Mouse (Mus musculus): ENCODE data around the gene Clcn2. TPM values are rescaled to one million over a fixed set of nuclear protein-coding genes. Genes with fewer than 3 reads are reported as not detected.

Gene Clcn2
- polyA plus RNA-seq, 1 experiment, result 4.4 TPM

DNA sequence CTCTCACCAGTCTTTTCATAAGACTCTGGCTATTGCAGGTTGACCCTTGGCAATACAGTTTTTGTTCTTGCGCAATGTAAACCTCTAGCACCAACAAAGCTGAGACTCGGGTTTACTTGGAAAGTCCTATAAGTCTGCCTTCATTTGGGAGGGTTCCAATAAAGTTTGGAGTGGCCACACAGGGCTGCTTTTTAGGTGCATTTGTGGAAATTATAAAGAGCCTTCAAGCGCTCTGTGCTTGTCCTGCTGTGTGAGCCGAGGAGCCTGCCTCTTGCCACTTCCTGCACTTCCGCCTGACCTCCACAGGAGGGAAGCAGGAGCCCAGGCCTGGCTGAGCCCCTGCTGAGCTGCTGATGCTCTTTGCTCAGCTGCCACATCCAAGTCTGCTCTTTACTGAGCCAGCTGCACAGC is 6.8 kb upstream of the Clcn2 start:
- peaks cover 3% of the 10 kb centered on the region for H3K79me2 ChIP-seq (ENCODE audit: control insufficient read depth, insufficient read depth)
- no peak overlapping the region for H3ac ChIP-seq (ENCODE audit: control insufficient read depth, insufficient read length)
- H3K36me3 ChIP-seq (ENCODE audit: control insufficient read depth, insufficient read depth), result peaks cover 16% of the 10 kb centered on the region
- H3K27me3 ChIP-seq (ENCODE audit: control insufficient read depth, insufficient read depth, insufficient read length), result no peaks in the 10 kb centered on the region
- no peak overlapping the region for H3K4me2 ChIP-seq (ENCODE audit: low read depth)
- H3K4me3 ChIP-seq, result no peak overlapping the region
- TF ChIP-seq MYOD1 (IDR thresholded peaks at IDR 0.05; ENCODE audit: control insufficient read depth in 1 of 3, insufficient read length in 2 of 3, low read depth in 2 of 3) (peak in 1 of 3 experiments; percentile 32), TCF12 (IDR thresholded peaks at IDR 0.05; ENCODE audit: insufficient read depth, poor library complexity, severe bottlenecking) (no peak), POLR2AphosphoS2 (IDR thresholded peaks at IDR 0.05; ENCODE audit: insufficient read length, low read depth) (peak; percentile 65), CEBPB (IDR thresholded peaks at IDR 0.05; ENCODE audit: insufficient read depth, poor library complexity, severe bottlenecking) (peak; percentile 71; the same call in 1 of the 2 replicates), E2F4 (IDR thresholded peaks at IDR 0.05; ENCODE audit: insufficient read depth) (no peak), MYOG (IDR thresholded peaks at IDR 0.05; ENCODE audit: control insufficient read depth in 1 of 3, insufficient read depth in 1 of 3, insufficient read length in 2 of 3, low read depth in 2 of 3) (peak in 1 of 3 experiments; percentile 32), REST (IDR thresholded peaks at IDR 0.05; ENCODE audit: insufficient read depth, insufficient read length) (no peak)

DNA sequence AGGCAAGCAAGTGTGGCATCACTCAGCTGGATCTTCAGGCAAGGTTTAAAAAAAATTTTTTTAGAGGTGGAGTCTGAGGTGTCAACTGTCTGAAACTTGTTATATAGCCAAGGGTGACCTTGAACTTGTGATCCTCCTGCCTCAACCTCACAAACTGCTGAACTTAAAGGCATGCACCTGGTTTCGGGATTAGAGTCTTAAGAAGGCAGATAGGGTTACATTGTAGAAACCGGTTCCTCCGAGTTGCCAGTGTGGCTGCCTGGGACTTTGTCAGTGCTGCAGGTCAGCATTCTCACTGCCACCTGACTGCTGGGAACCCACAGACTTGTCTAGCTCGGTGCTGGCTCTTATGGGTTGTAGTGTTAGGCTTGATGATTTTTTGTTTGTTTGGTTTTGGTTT is 5.7 kb upstream of the Clcn2 start:
- no peak overlapping the region for H3K4me3 ChIP-seq
- H3K79me2 ChIP-seq (ENCODE audit: control insufficient read depth, insufficient read depth), result peaks cover 3% of the 10 kb centered on the region
- H3ac ChIP-seq (ENCODE audit: control insufficient read depth, insufficient read length), result no peak overlapping the region
- H3K27me3 ChIP-seq (ENCODE audit: control insufficient read depth, insufficient read depth, insufficient read length), result no peaks in the 10 kb centered on the region
- TF ChIP-seq SRF (IDR thresholded peaks at IDR 0.05; ENCODE audit: control insufficient read depth, insufficient read length, low read depth), result no peak
- no peak for TF ChIP-seq USF1 (IDR thresholded peaks at IDR 0.05; ENCODE audit: low read depth)
- TF ChIP-seq POLR2A (IDR thresholded peaks at IDR 0.05; ENCODE audit: insufficient read length, low read depth), result no peak
- TF ChIP-seq POLR2AphosphoS2 (IDR thresholded peaks at IDR 0.05; ENCODE audit: insufficient read length, low read depth), result no peak
- TF ChIP-seq REST (IDR thresholded peaks at IDR 0.05; ENCODE audit: insufficient read depth, insufficient read length), result no peak
- no peak for TF ChIP-seq CEBPB (IDR thresholded peaks at IDR 0.05; ENCODE audit: insufficient read depth, poor library complexity, severe bottlenecking)
- TF ChIP-seq E2F4 (IDR thresholded peaks at IDR 0.05; ENCODE audit: insufficient read depth), result no peak
- TF ChIP-seq MAX (IDR thresholded peaks at IDR 0.05; ENCODE audit: low read depth), result no peak
- no peak for TF ChIP-seq TCF3 (IDR thresholded peaks at IDR 0.05; ENCODE audit: insufficient read length, low read depth)
- no peak for TF ChIP-seq MYOD1 (IDR thresholded peaks at IDR 0.05; ENCODE audit: control insufficient read depth in 1 of 3, insufficient read length in 2 of 3, low read depth in 2 of 3)
- TF ChIP-seq TCF12 (IDR thresholded peaks at IDR 0.05; ENCODE audit: insufficient read depth, poor library complexity, severe bottlenecking), result no peak
- TF ChIP-seq MYOG (IDR thresholded peaks at IDR 0.05; ENCODE audit: control insufficient read depth in 1 of 3, insufficient read depth in 1 of 3, insufficient read length in 2 of 3, low read depth in 2 of 3), result no peak
- no peak overlapping the region for H3K4me2 ChIP-seq (ENCODE audit: low read depth)
- peaks cover 17% of the 10 kb centered on the region for H3K36me3 ChIP-seq (ENCODE audit: control insufficient read depth, insufficient read depth)

- H3K4me3 ChIP-seq, result no peak overlapping the region
- no peak overlapping the region for H3K4me2 ChIP-seq (ENCODE audit: low read depth)
- TF ChIP-seq POLR2A (IDR thresholded peaks at IDR 0.05; ENCODE audit: insufficient read length, low read depth), result no peak
- TF ChIP-seq MYOG (IDR thresholded peaks at IDR 0.05; ENCODE audit: control insufficient read depth in 1 of 3, insufficient read depth in 1 of 3, insufficient read length in 2 of 3, low read depth in 2 of 3), result no peak
- TF ChIP-seq E2F4 (IDR thresholded peaks at IDR 0.05; ENCODE audit: insufficient read depth), result no peak
- TF ChIP-seq POLR2AphosphoS2 (IDR thresholded peaks at IDR 0.05; ENCODE audit: insufficient read length, low read depth), result no peak
- TF ChIP-seq REST (IDR thresholded peaks at IDR 0.05; ENCODE audit: insufficient read depth, insufficient read length), result no peak
- TF ChIP-seq TCF12 (IDR thresholded peaks at IDR 0.05; ENCODE audit: insufficient read depth, poor library complexity, severe bottlenecking), result no peak
- no peak for TF ChIP-seq SRF (IDR thresholded peaks at IDR 0.05; ENCODE audit: control insufficient read depth, insufficient read length, low read depth)
- no peak for TF ChIP-seq CEBPB (IDR thresholded peaks at IDR 0.05; ENCODE audit: insufficient read depth, poor library complexity, severe bottlenecking)
- no peak for TF ChIP-seq MYOD1 (IDR thresholded peaks at IDR 0.05; ENCODE audit: control insufficient read depth in 1 of 3, insufficient read length in 2 of 3, low read depth in 2 of 3)
- no peak for TF ChIP-seq USF1 (IDR thresholded peaks at IDR 0.05; ENCODE audit: low read depth)
- no peak for TF ChIP-seq MAX (IDR thresholded peaks at IDR 0.05; ENCODE audit: low read depth)
- TF ChIP-seq TCF3 (IDR thresholded peaks at IDR 0.05; ENCODE audit: insufficient read length, low read depth), result no peak
- peaks cover 3% of the 10 kb centered on the region for H3K79me2 ChIP-seq (ENCODE audit: control insufficient read depth, insufficient read depth)
- H3K27me3 ChIP-seq (ENCODE audit: control insufficient read depth, insufficient read depth, insufficient read length), result no peaks in the 10 kb centered on the region
- no peak overlapping the region for H3ac ChIP-seq (ENCODE audit: control insufficient read depth, insufficient read length)
- peaks cover 17% of the 10 kb centered on the region for H3K36me3 ChIP-seq (ENCODE audit: control insufficient read depth, insufficient read depth)
Measured at GRCm38 (mm10) chr16:20722736-20723135, 5.2 kb upstream of the Clcn2 start.

GRCm38 (mm10) chr16:20721808-20722207 is 4.3 kb upstream of the Clcn2 start:
- H3K79me2 ChIP-seq (ENCODE audit: control insufficient read depth, insufficient read depth), result peaks cover 3% of the 10 kb centered on the region
- TF ChIP-seq MAX (IDR thresholded peaks at IDR 0.05; ENCODE audit: low read depth), result no peak
- H3ac ChIP-seq (ENCODE audit: control insufficient read depth, insufficient read length), result no peak overlapping the region
- no peak overlapping the region for H3K4me3 ChIP-seq
- peaks cover 17% of the 10 kb centered on the region for H3K36me3 ChIP-seq (ENCODE audit: control insufficient read depth, insufficient read depth)
- H3K4me2 ChIP-seq (ENCODE audit: low read depth), result no peak overlapping the region
- no peaks in the 10 kb centered on the region for H3K27me3 ChIP-seq (ENCODE audit: control insufficient read depth, insufficient read depth, insufficient read length)

DNA sequence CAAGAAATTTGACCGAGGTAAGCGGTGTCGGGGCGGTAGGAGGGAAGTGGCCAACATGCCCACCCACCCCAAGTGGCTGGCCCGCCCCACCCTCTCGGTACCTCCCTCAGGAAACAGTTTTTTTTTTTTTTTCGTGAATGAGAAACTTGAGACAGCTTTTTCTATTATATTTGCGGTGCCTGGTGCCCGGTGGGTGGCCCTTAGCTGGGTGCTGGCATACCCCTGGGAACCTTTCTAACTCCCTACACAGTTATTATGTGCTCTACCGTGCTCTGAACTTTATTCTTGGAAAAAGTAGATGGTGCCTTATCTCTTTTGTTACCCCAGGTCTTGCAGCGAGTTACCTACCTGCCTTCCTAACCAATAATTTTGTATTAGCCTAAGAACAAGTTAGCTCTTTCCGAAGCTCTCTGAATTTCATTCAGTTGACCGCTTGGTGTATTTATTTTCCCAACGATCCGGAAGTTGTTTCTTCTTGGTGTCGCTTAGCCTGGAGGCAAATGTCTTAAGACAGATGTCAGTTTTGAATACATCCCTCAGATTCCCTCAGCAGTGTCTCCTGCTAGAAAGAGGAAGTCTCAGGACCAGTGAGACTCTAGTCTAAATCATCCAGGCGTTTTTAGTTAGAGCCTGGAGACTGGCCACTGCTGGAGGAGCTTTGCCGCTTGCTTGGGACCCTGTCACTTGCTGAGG is 578 bp upstream of the Clcn2 start:
- peaks cover 3% of the 10 kb centered on the region for H3K79me2 ChIP-seq (ENCODE audit: control insufficient read depth, insufficient read depth)
- H3ac ChIP-seq (ENCODE audit: control insufficient read depth, insufficient read length), result peak overlapping the region; percentile 3
- TF ChIP-seq SRF (IDR thresholded peaks at IDR 0.05; ENCODE audit: control insufficient read depth, insufficient read length, low read depth), result no peak
- TF ChIP-seq TCF3 (IDR thresholded peaks at IDR 0.05; ENCODE audit: insufficient read length, low read depth), result no peak
- TF ChIP-seq MYOD1 (IDR thresholded peaks at IDR 0.05; ENCODE audit: control insufficient read depth in 1 of 3, insufficient read length in 2 of 3, low read depth in 2 of 3), result no peak
- TF ChIP-seq POLR2A (IDR thresholded peaks at IDR 0.05; ENCODE audit: insufficient read length, low read depth), result no peak
- no peak for TF ChIP-seq USF1 (IDR thresholded peaks at IDR 0.05; ENCODE audit: low read depth)
- no peak for TF ChIP-seq REST (IDR thresholded peaks at IDR 0.05; ENCODE audit: insufficient read depth, insufficient read length)
- no peak for TF ChIP-seq MYOG (IDR thresholded peaks at IDR 0.05; ENCODE audit: control insufficient read depth in 1 of 3, insufficient read depth in 1 of 3, insufficient read length in 2 of 3, low read depth in 2 of 3)
- no peak for TF ChIP-seq POLR2AphosphoS2 (IDR thresholded peaks at IDR 0.05; ENCODE audit: insufficient read length, low read depth)
- no peak for TF ChIP-seq TCF12 (IDR thresholded peaks at IDR 0.05; ENCODE audit: insufficient read depth, poor library complexity, severe bottlenecking)
- peaks cover 17% of the 10 kb centered on the region for H3K36me3 ChIP-seq (ENCODE audit: control insufficient read depth, insufficient read depth)
- peak overlapping the region; percentile 90 for H3K4me2 ChIP-seq (ENCODE audit: low read depth)
- peak overlapping the region; percentile 61 for H3K4me3 ChIP-seq
- no peaks in the 10 kb centered on the region for H3K27me3 ChIP-seq (ENCODE audit: control insufficient read depth, insufficient read depth, insufficient read length)
